Mouse (Mus musculus) bone marrow macrophage, adult 2 months (primary cell): ENCODE data around the gene Myoc.

Source experiments
- CTCF ChIP-seq: IDR thresholded peaks from 2 replicates; pipeline ENCODE4 v1.5.1; 2012; ENCODE audit warnings: low read depth, mild to moderate bottlenecking, low read length, moderate library complexity
- POLR2A ChIP-seq: IDR thresholded peaks from 2 replicates; pipeline ENCODE4 v1.6.1; 2012; ENCODE audit warnings: mild to moderate bottlenecking, low read depth, low read length, borderline replicate concordance

GRCm38 (mm10) chr1:162620487-162620886 lies 18.5 kb upstream of the Myoc start:
- TF ChIP-seq POLR2A (no peak), CTCF (peak; percentile 65)
